Mouse (Mus musculus) testis, adult 2 months (tissue): ENCODE results near the gene Chpf. TPM values are rescaled to one million over a fixed set of nuclear protein-coding genes. Genes with fewer than 3 reads are reported as not detected.

Source experiments
- H3K27ac ChIP-seq: fragments of 200-500 bp; 2 replicates; pipeline ENCODE4 v1.5.1; 2012; ENCODE audit warnings: low read depth, low read length; ENCODE audit not compliant: control insufficient read depth, insufficient read depth
- H3K27me3 ChIP-seq: fragments of 200-500 bp; 2 replicates; pipeline ENCODE4 v1.6.1; 2012; ENCODE audit warnings: mild to moderate bottlenecking, low read length, moderate library complexity; ENCODE audit not compliant: control insufficient read depth, insufficient read depth
- H3K36me3 ChIP-seq: fragments of 200-500 bp; 2 replicates; pipeline ENCODE4 v1.6.1; 2012; ENCODE audit warnings: mild to moderate bottlenecking, low read length; ENCODE audit not compliant: control insufficient read depth, insufficient read depth
- H3K4me1 ChIP-seq: fragments of 200-500 bp; 2 replicates; pipeline ENCODE4 v1.6.1; 2012; ENCODE audit warnings: low read length; ENCODE audit not compliant: control insufficient read depth, insufficient read depth
- H3K4me3 ChIP-seq: fragments of 200-500 bp; 2 replicates; pipeline ENCODE4 v1.5.1; 2012; ENCODE audit warnings: low read depth, mild to moderate bottlenecking, low read length, moderate library complexity, mixed read lengths; ENCODE audit not compliant: control insufficient read depth
- CTCF ChIP-seq: fragments of 200-500 bp; IDR thresholded peaks from 2 replicates; pipeline ENCODE4 v1.5.1; 2012; ENCODE audit warnings: low read depth, mild to moderate bottlenecking, inconsistent platforms, low read length, moderate library complexity; ENCODE audit not compliant: control insufficient read depth, insufficient read depth, insufficient replicate concordance
- POLR2A ChIP-seq: fragments of 200-500 bp; IDR thresholded peaks from 2 replicates; pipeline ENCODE4 v1.6.1; 2012; ENCODE audit warnings: low read depth, mild to moderate bottlenecking, inconsistent platforms, low read length, moderate library complexity; ENCODE audit not compliant: control insufficient read depth
- polyA plus RNA-seq: library from polyadenylated mRNA; depleted of rRNA; stranded (reverse); fragments of >200 nt; gene quantifications from 2 replicates; pipeline ENCODE4 v1.2.3, GENCODE M21; 2012

Gene Chpf
- polyA plus RNA-seq, 1 experiment, result 39.5 TPM

- Histone ChIP-seq H3K27ac (no peak overlapping the region), H3K36me3 (no peaks in the 10 kb centered on the region), H3K4me1 (peaks cover 17% of the 10 kb centered on the region), H3K4me3 (no peak overlapping the region), H3K27me3 (0 out of 2 replicates have a peak, but pooled peaks cover 2% of the 10 kb centered on the region)
- TF ChIP-seq CTCF (no peak), POLR2A (no peak)
Observed at GRCm38 (mm10) chr1:75448052-75448431, 31.1 kb downstream of the Chpf start.

- TF ChIP-seq CTCF, result no peak
- no peak for TF ChIP-seq POLR2A
- Histone ChIP-seq H3K27ac (no peak overlapping the region), H3K27me3 (0 out of 2 replicates have a peak, but pooled peaks cover 2% of the 10 kb centered on the region)
Observed at GRCm38 (mm10) chr1:75447265-75448051, 31.6 kb downstream of the Chpf start.

GRCm38 (mm10) chr1:75446656-75447055 lies 32.5 kb downstream of the Chpf start:
- Histone ChIP-seq H3K4me1 (peaks cover 17% of the 10 kb centered on the region), H3K27ac (no peak overlapping the region), H3K27me3 (0 out of 2 replicates have a peak, but pooled peaks cover 2% of the 10 kb centered on the region), H3K36me3 (no peaks in the 10 kb centered on the region), H3K4me3 (no peak overlapping the region)
- no peak for TF ChIP-seq POLR2A
- TF ChIP-seq CTCF, result no peak

More at GRCm38 (mm10) chr1:75447265-75448051, 31.6 kb downstream of the Chpf start:
- H3K4me3 ChIP-seq, result no peak overlapping the region
- H3K4me1 ChIP-seq, result peaks cover 17% of the 10 kb centered on the region
- H3K36me3 ChIP-seq, result no peaks in the 10 kb centered on the region

- no peak overlapping the region for H3K4me3 ChIP-seq
- H3K27ac ChIP-seq, result no peak overlapping the region
- no peak for TF ChIP-seq POLR2A
- peak; percentile 97 for TF ChIP-seq CTCF
- H3K4me1 ChIP-seq, result peaks cover 16% of the 10 kb centered on the region
- 0 out of 2 replicates have a peak, but pooled peaks cover 2% of the 10 kb centered on the region for H3K27me3 ChIP-seq
- no peaks in the 10 kb centered on the region for H3K36me3 ChIP-seq
Observed at GRCm38 (mm10) chr1:75445751-75446611, 33.1 kb downstream of the Chpf start.

GRCm38 (mm10) chr1:75445141-75445701 lies 33.9 kb downstream of the Chpf start:
- peaks cover 14% of the 10 kb centered on the region for H3K4me1 ChIP-seq

GRCm38 (mm10) chr1:75444208-75444607 lies 34.9 kb downstream of the Chpf start:
- Histone ChIP-seq H3K27ac (no peak overlapping the region), H3K27me3 (no peaks in the 10 kb centered on the region), H3K4me3 (no peak overlapping the region), H3K36me3 (no peaks in the 10 kb centered on the region), H3K4me1 (peaks cover 14% of the 10 kb centered on the region)
- TF ChIP-seq CTCF, result no peak
- no peak for TF ChIP-seq POLR2A

More at GRCm38 (mm10) chr1:75445141-75445701, 33.9 kb downstream of the Chpf start:
- no peak overlapping the region for H3K4me3 ChIP-seq
- no peak for TF ChIP-seq POLR2A
- H3K27ac ChIP-seq, result no peak overlapping the region
- no peaks in the 10 kb centered on the region for H3K36me3 ChIP-seq
- 0 out of 2 replicates have a peak, but pooled peaks cover 2% of the 10 kb centered on the region for H3K27me3 ChIP-seq

GRCm38 (mm10) chr1:75443247-75444024 lies 35.7 kb downstream of the Chpf start:
- Histone ChIP-seq H3K36me3 (no peaks in the 10 kb centered on the region), H3K27me3 (no peaks in the 10 kb centered on the region), H3K27ac (no peak overlapping the region), H3K4me1 (peaks cover 14% of the 10 kb centered on the region), H3K4me3 (no peak overlapping the region)
- TF ChIP-seq POLR2A (no peak), CTCF (no peak)
